Mouse (Mus musculus) MEL (cell line): ENCODE data around the gene Gpr84.

ENCODE experiments used
- CHD1 ChIP-seq: IDR thresholded peaks from 2 replicates; pipeline ENCODE4 v1.6.1; 2012; ENCODE audit warnings: low read depth, mild to moderate bottlenecking, inconsistent platforms, low read length, improper control_type of control experiment
- CHD2 ChIP-seq: IDR thresholded peaks from 2 replicates; pipeline ENCODE4 v1.6.1; 2011; ENCODE audit warnings: low read length, improper control_type of control experiment
- CTCF ChIP-seq, 3 experiments: IDR thresholded peaks in 2 of 3; conservative IDR thresholded peaks in 1 of 3; 2 replicates each; pipeline ENCODE4 v1.5.1; 2011 to 2012; ENCODE audit warnings: low read length in 3 of 3, low read depth in 2 of 3, mild to moderate bottlenecking in 2 of 3, improper control_type of control experiment in 1 of 3, inconsistent platforms in 1 of 3, mixed read lengths in 1 of 3, moderate library complexity in 1 of 3; ENCODE audit not compliant: control insufficient read depth in 1 of 3, insufficient read depth in 1 of 3, poor library complexity in 1 of 3, severe bottlenecking in 1 of 3
- E2F4 ChIP-seq: IDR thresholded peaks from 2 replicates; pipeline ENCODE4 v1.6.1; 2011; ENCODE audit warnings: low read depth, low read length, improper control_type of control experiment, borderline replicate concordance
- EP300 ChIP-seq, 2 experiments: IDR thresholded peaks; 2 replicates each; pipeline ENCODE4 v1.6.1; 2011; ENCODE audit warnings: improper control_type of control experiment in 2 of 2, low read length in 2 of 2, low read depth in 1 of 2, mild to moderate bottlenecking in 1 of 2
- TBP ChIP-seq: IDR thresholded peaks from 2 replicates; pipeline ENCODE4 v1.8.0; 2011; ENCODE audit warnings: low read depth, low read length, improper control_type of control experiment
- USF2 ChIP-seq, 2 experiments: IDR thresholded peaks; 2 replicates each; pipeline ENCODE4 v1.6.1; 2011 to 2012; ENCODE audit warnings: improper control_type of control experiment in 2 of 2, low read length in 2 of 2, borderline replicate concordance in 1 of 2, inconsistent platforms in 1 of 2, low read depth in 1 of 2, mild to moderate bottlenecking in 1 of 2; ENCODE audit not compliant: insufficient read depth in 1 of 2

DNA sequence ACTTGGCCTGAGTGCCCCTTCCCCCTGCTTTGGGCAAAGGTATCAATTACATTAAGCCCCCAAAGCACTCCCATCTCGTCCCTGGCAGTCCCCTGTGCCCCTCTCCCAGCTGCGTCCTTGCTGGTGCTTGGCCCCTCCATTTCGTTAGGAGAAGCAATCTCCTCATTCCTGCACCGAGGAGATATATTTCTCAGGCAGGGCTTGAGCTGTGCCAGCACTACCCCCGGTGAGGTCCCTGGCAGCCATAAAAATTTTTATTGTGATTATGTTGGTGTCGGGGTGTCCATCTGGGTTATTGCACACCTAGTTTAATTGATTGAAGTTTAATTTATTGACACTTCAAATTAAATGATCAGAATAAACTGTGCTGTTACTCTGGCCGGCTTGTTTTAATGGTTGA lies 32.5 kb downstream of the Gpr84 start:
- TF ChIP-seq CTCF (IDR thresholded peaks at IDR 0.05 in 2 of 3, conservative IDR thresholded peaks at IDR 0.05 in 1 of 3; ENCODE audit: control insufficient read depth in 1 of 3, insufficient read depth in 1 of 3, low read depth in 2 of 3, low read length in 3 of 3, poor library complexity in 1 of 3, severe bottlenecking in 1 of 3) = no peak
- no peak for TF ChIP-seq USF2 (IDR thresholded peaks at IDR 0.05; ENCODE audit: borderline replicate concordance in 1 of 2, insufficient read depth in 1 of 2, low read depth in 1 of 2, low read length in 2 of 2)
- no peak for TF ChIP-seq TBP
- TF ChIP-seq CHD2 = no peak
- TF ChIP-seq E2F4 = no peak
- TF ChIP-seq EP300 (IDR thresholded peaks at IDR 0.05; ENCODE audit: low read depth in 1 of 2, low read length in 2 of 2) = no peak
- no peak for TF ChIP-seq CHD1
